Comparison of ENCODE assay signal across 18 mouse cellular contexts in genomic region chr12:51856768-51857295, GRCm38 (mm10). TPM values are rescaled to one million over a fixed set of nuclear protein-coding genes. Genes with fewer than 3 reads are reported as not detected.
A peak's percentile ranks its signal among the peaks of the same experiment; 100 is the strongest.
DNase-seq lines count a peak whose midpoint lies in the region; ATAC-seq and TF ChIP-seq lines count a peak whose summit lies in the region.
"Had no signal": no experiment of that assay in that cellular context is flagged by ENCODE, and none has a peak within 500 bp of the region (broad histone marks: within the 10 kb centered on the region; RNA-seq: fewer than 3 reads in every experiment).

No protein-coding gene starts in this region.

- TF ChIP-seq POLR2A in ES-Bruce4 (IDR thresholded peaks at IDR 0.05; ENCODE audit: insufficient read depth, low read length), result no peak

- H3K27me3 ChIP-seq in ES-Bruce4 (ENCODE audit: control insufficient read depth, insufficient read depth, low read length, poor library complexity, severe bottlenecking), result no peaks in the 10 kb centered on the region
- no peaks in the 10 kb centered on the region for H3K27me3 ChIP-seq in liver, postnatal 0 days (ENCODE audit: insufficient read depth, low read length)
- H3K27me3 ChIP-seq: forebrain, embryonic 12.5 days; heart, embryonic 15.5 days; lung, embryonic 15.5 days had no signal

- peaks cover 2% of the 10 kb centered on the region for H3K4me1 ChIP-seq in ES-Bruce4 (ENCODE audit: control insufficient read depth, insufficient read depth, low read length)
- H3K4me1 ChIP-seq in liver, postnatal 0 days (ENCODE audit: insufficient read depth), result peaks cover 6% of the 10 kb centered on the region
- H3K4me1 ChIP-seq: forebrain, embryonic 12.5 days; heart, embryonic 15.5 days; lung, embryonic 15.5 days; midbrain, embryonic 10.5 days had no signal

- peak; percentile 94 for DNase-seq in 416B (ENCODE audit: low read depth)
- DNase-seq in induced T-regulatory cell, adult 2 months (ENCODE audit: low read depth), result peak; percentile 53
- DNase-seq in liver, postnatal 0 days, result no peak
- DNase-seq in kidney, adult 11 months, result no peak
- no peak for DNase-seq in lung, postnatal 36 days
- DNase-seq in kidney, adult 18-20 months, result no peak
- no peak for DNase-seq in right cerebral cortex, postnatal 4 days
- DNase-seq: cerebellum, adult 18-20 months; heart, adult 11 months; kidney, adult 8-10 months; layer of hippocampus, postnatal 36 days; left cerebral cortex, postnatal 4 days; spleen, adult 18-20 months had no signal

- H3K27ac ChIP-seq in ES-Bruce4 (ENCODE audit: insufficient read depth, low read length), result peak overlapping the region; percentile 94; the same call in 1 of the 2 replicates
- H3K27ac ChIP-seq in liver, postnatal 0 days (ENCODE audit: low read depth), result peak overlapping the region; percentile 60; the same call in 1 of the 2 replicates
- H3K27ac ChIP-seq: forebrain, embryonic 12.5 days; heart, embryonic 15.5 days; lung, embryonic 15.5 days; midbrain, embryonic 10.5 days had no signal

- H3K9ac ChIP-seq in ES-Bruce4 (ENCODE audit: low read depth, poor library complexity, severe bottlenecking), result peak overlapping the region; percentile 73; the same call in 1 of the 2 replicates
- H3K9ac ChIP-seq in liver, postnatal 0 days (replicated peaks), result no peak overlapping the region
- H3K9ac ChIP-seq: forebrain, embryonic 12.5 days; heart, embryonic 15.5 days; lung, embryonic 15.5 days had no signal

- peak; percentile 22; the same call in 1 of the 2 replicates for ATAC-seq in liver, postnatal 0 days

- H3K9me3 ChIP-seq in ES-Bruce4 (replicated peaks; ENCODE audit: control insufficient read depth, insufficient read depth, low read length, poor library complexity, severe bottlenecking), result no peaks in the 10 kb centered on the region
- H3K9me3 ChIP-seq in liver, postnatal 0 days (ENCODE audit: low read length), result no peaks in the 10 kb centered on the region
- H3K9me3 ChIP-seq: forebrain, embryonic 12.5 days; heart, embryonic 15.5 days; lung, embryonic 15.5 days; midbrain, embryonic 10.5 days had no signal

- TF ChIP-seq CTCF in ES-Bruce4 (IDR thresholded peaks at IDR 0.05; ENCODE audit: low read depth, low read length), result no peak
- no peak for TF ChIP-seq CTCF in liver, postnatal 0 days (IDR thresholded peaks at IDR 0.05; ENCODE audit: low read depth)

- 43% methylated on average over 8 of the region's 8 CpGs for WGBS in liver, postnatal 0 days (ENCODE audit: insufficient replicate concordance)

- no peak overlapping the region; the same call in 1 of the 2 replicates for H3K4me2 ChIP-seq in liver, postnatal 0 days (ENCODE audit: low read depth, low read length)
- H3K4me2 ChIP-seq: forebrain, embryonic 12.5 days; heart, embryonic 15.5 days; lung, embryonic 15.5 days had no signal

- H3K36me3 ChIP-seq in ES-Bruce4 (ENCODE audit: control insufficient read depth, insufficient read depth, low read length, poor library complexity, severe bottlenecking), result no peaks in the 10 kb centered on the region
- H3K36me3 ChIP-seq in liver, postnatal 0 days (replicated peaks; ENCODE audit: insufficient read depth, low read length), result no peaks in the 10 kb centered on the region
- H3K36me3 ChIP-seq: forebrain, embryonic 12.5 days; heart, embryonic 15.5 days; lung, embryonic 15.5 days; midbrain, embryonic 10.5 days had no signal

- TF ChIP-seq EP300 in ES-Bruce4 (IDR thresholded peaks at IDR 0.05; ENCODE audit: insufficient read depth, low read depth, low read length), result no peak
- TF ChIP-seq EP300 in liver, postnatal 0 days (IDR thresholded peaks at IDR 0.05; ENCODE audit: low read depth), result peak; percentile 90

- peak overlapping the region; percentile 27; the same call in 1 of the 2 replicates for H3K4me3 ChIP-seq in ES-Bruce4 (ENCODE audit: low read depth, low read length)
- H3K4me3 ChIP-seq in liver, postnatal 0 days (ENCODE audit: low read depth, low read length), result no peak overlapping the region
- H3K4me3 ChIP-seq: forebrain, embryonic 12.5 days; heart, embryonic 15.5 days; lung, embryonic 15.5 days; midbrain, embryonic 10.5 days had no signal

RNA-seq across cellular contexts. Expression of gene Hectd1, which starts 27.5 kb away (rescaled TPM):
- 93.8 and 96.9 TPM in 2 replicates for polyA plus RNA-seq in ES-Bruce4 (2011; ENCODE audit: insufficient read depth, insufficient read length, low read depth, missing spikeins)
- polyA plus RNA-seq in liver, postnatal 0 days (2015; fragmentation: Nextera tagmentation; extraction: Ambion mirVana), result 18.2 and 20.6 TPM in 2 replicates

Comparison
In these comparisons a context has a peak if more than half of its experiments do, and no peak if none do; other contexts are left out.
1. DNase-seq: peak in 416B (single experiment) and induced T-regulatory cell, adult 2 months (single experiment); none in liver, postnatal 0 days (single experiment), kidney, adult 11 months (single experiment), lung, postnatal 36 days (single experiment), kidney, adult 18-20 months (single experiment) and right cerebral cortex, postnatal 4 days (single experiment).